Mouse (Mus musculus) heart, adult 2 months (tissue): ENCODE data around the gene Lcn3.

Experiments used
- CTCF ChIP-seq: fragments of 200-600 bp; IDR thresholded peaks from 2 replicates; pipeline ENCODE4 v1.8.1; 2022; ENCODE audit warnings: antibody characterized with exemption, mild to moderate bottlenecking, moderate library complexity
- POLR2A ChIP-seq: fragments of 200-500 bp; IDR thresholded peaks from 2 replicates; pipeline ENCODE4 v1.6.1; 2011; ENCODE audit warnings: mild to moderate bottlenecking, low read depth, low read length, control low read depth; ENCODE audit not compliant: insufficient read depth

- TF ChIP-seq POLR2A (no peak), CTCF (no peak)
Observed at GRCm38 (mm10) chr2:25780921-25781320, 15.6 kb downstream of the Lcn3 start.
